Mouse (Mus musculus) kidney, embryonic 15.5 days (tissue): Measurements from ENCODE around the gene Muc5b. TPM values are rescaled to one million over a fixed set of nuclear protein-coding genes. Genes with fewer than 3 reads are reported as not detected.
"Not testable (repeated sequence)": the region's sequence is repeated elsewhere in the genome, so short reads cannot be mapped to it uniquely, and the experiment has no call there.

Source experiments
- ATAC-seq: fragments of 200-750 bp; cut with Nextera tagmentation; replicated peaks from 2 replicates; pipeline ENCODE4 v1.8.0; 2017; ENCODE audit warnings: moderate TSS enrichment; ENCODE audit not compliant: low FRiP score
- H3K27ac ChIP-seq: fragments of 300-500 bp; sonication (generic); 2 replicates; pipeline ENCODE4 v1.5.1; 2015; ENCODE audit warnings: mild to moderate bottlenecking, inconsistent platforms
- H3K27me3 ChIP-seq: fragments of 300-500 bp; sonication (generic); 2 replicates; pipeline ENCODE4 v1.6.1; 2015; ENCODE audit warnings: inconsistent platforms
- H3K36me3 ChIP-seq: fragments of 300-500 bp; sonication (generic); 2 replicates; pipeline ENCODE4 v1.6.1; 2015; ENCODE audit warnings: inconsistent platforms
- H3K4me1 ChIP-seq: fragments of 300-500 bp; sonication (generic); 2 replicates; pipeline ENCODE4 v1.6.1; 2015; ENCODE audit warnings: inconsistent platforms
- H3K4me2 ChIP-seq: fragments of 300-500 bp; sonication (generic); 2 replicates; pipeline ENCODE4 v1.6.1; 2015; ENCODE audit warnings: moderate library complexity, mild to moderate bottlenecking, inconsistent platforms
- H3K4me3 ChIP-seq: fragments of 300-500 bp; sonication (generic); replicated peaks from 2 replicates; pipeline ENCODE4 v1.5.1; 2015; ENCODE audit warnings: mild to moderate bottlenecking, inconsistent platforms
- H3K9ac ChIP-seq: fragments of 300-500 bp; sonication (generic); 2 replicates; pipeline ENCODE4 v1.6.1; 2015; ENCODE audit warnings: mild to moderate bottlenecking, inconsistent platforms
- H3K9me3 ChIP-seq: fragments of 300-500 bp; sonication (generic); replicated peaks from 2 replicates; pipeline ENCODE4 v1.6.1; 2016; ENCODE audit warnings: inconsistent platforms
- WGBS: fragments of 180-500 bp; shearing (Covaris S2); methylation state at CpG from one replicate; pipeline ENCODE4 v1.1.7; 2015; ENCODE audit warnings: mixed read lengths; 5-methylcytosine and 5-hydroxymethylcytosine counted together
- polyA plus RNA-seq: library from polyadenylated mRNA; unstranded; fragments of >200 nt; fragmentation: Nextera tagmentation; extraction: Ambion mirVana; gene quantifications from 2 replicates; pipeline ENCODE4 v1.2.1, GENCODE M21; 2015

Muc5b gene
- polyA plus RNA-seq = 0.01 and 0.03 TPM in 2 replicates

DNA sequence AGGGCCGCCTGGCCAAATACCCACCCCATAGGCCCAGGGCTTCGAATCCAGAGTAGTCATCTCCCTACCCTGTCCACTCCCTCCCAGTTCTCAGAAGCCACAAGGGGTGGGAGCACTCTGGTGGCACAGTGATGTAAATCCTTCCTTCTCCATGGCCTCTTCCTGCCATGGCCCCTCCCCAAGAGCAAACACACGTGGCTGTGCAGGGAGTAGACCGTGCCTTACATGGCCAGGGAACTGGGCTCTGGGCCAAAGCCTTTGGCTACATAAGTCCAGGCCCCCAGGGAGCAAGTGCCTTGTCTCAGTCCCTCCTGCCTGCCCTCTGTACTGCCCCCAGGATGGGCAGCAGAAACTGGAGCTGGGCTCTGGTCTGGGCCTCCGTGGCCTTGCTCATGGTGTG, at the start of gene Muc5b:
Muc5b (plus strand) TSS at position 292 of the 400 bp plus-strand sequence.
- Histone ChIP-seq H3K9me3 (no peaks in the 10 kb centered on the region), H3K27ac (no peak within 1 kb of the TSS), H3K27me3 (no peaks in the 10 kb centered on the region), H3K36me3 (no peaks in the 10 kb centered on the region), H3K4me1 (0 out of 2 replicates have a peak, but pooled peaks cover 9% of the 10 kb centered on the region), H3K4me2 (no peak within 1 kb of the TSS), H3K9ac (no peak within 1 kb of the TSS), H3K4me3 (no peak within 1 kb of the TSS)
- ATAC-seq = peak; percentile 44; the same call in 1 of the 2 replicates
- WGBS = 64% methylated on average over 5 of the region's 5 CpGs

DNA sequence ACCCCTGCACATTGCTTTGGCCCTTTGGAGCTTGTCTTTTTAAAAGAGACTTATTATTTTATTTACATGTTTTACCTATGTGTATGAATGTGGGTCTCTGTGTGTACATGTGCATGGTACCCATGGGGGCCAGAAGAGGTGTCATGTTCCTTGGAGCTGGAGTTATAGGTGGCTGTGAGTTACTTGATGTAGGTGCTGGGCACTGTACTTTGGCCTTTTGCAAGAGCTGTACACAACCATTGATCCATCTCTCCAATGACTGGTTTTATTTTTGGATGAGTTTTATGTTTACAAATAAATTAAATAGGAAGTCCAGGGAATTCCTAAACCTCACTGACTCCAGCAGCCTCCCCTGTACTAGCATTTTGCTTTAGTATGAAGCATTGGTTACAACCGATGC, 44.6 kb upstream of the Muc5b start:
- Histone ChIP-seq H3K27ac (no peak overlapping the region), H3K9ac (no peak overlapping the region), H3K4me2 (no peak overlapping the region), H3K4me3 (no peak overlapping the region), H3K27me3 (no peaks in the 10 kb centered on the region), H3K36me3 (no peaks in the 10 kb centered on the region), H3K4me1 (no peaks in the 10 kb centered on the region), H3K9me3 (peaks cover 5% of the 10 kb centered on the region)
- 94% methylated on average over 1 of the region's 1 CpGs for WGBS
- ATAC-seq = no peak

DNA sequence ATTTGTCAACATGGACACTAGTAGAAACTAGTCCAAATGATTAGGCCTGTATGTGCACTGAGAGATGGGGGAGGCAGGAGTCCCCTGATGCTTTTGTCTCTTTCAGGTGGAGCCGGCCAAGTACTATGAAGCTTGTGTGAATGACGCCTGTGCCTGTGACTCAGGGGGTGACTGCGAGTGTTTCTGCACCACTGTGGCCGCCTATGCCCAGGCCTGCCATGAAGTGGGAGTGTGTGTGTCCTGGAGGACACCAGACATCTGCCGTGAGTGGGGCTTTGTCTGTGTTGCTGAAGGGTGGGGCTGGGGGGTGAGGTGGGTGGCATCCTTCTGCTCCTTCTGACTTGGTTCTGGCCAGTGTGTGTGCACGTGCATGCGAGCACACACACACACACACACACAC, 35.7 kb upstream of the Muc5b start:
- no peak for ATAC-seq
- Histone ChIP-seq H3K4me1 (no peaks in the 10 kb centered on the region), H3K9me3 (no peaks in the 10 kb centered on the region), H3K4me2 (no peak overlapping the region), H3K36me3 (no peaks in the 10 kb centered on the region), H3K4me3 (no peak overlapping the region), H3K27ac (no peak overlapping the region), H3K27me3 (no peaks in the 10 kb centered on the region), H3K9ac (no peak overlapping the region)
- WGBS = 84% methylated on average over 7 of the region's 7 CpGs

DNA sequence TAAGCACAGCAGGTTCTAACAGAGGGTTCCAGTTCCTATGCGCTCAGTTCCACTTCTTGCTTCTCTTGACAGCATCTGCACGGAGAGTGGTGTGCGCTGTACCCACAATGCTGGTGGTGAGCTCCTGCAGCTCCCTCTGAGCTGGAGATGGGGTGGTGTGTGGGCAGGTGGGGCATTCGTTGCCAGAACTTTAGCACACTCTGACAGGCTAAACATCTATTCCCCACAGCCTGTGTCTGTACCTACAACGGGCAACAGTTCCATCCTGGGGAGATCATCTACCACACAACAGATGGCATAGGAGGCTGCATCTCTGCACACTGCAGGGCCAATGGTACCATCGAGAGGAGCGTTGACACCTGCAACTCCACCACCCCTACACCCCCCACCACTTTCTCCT, 33.5 kb upstream of the Muc5b start:
- no peak for ATAC-seq
- H3K27ac ChIP-seq = no peak overlapping the region

DNA sequence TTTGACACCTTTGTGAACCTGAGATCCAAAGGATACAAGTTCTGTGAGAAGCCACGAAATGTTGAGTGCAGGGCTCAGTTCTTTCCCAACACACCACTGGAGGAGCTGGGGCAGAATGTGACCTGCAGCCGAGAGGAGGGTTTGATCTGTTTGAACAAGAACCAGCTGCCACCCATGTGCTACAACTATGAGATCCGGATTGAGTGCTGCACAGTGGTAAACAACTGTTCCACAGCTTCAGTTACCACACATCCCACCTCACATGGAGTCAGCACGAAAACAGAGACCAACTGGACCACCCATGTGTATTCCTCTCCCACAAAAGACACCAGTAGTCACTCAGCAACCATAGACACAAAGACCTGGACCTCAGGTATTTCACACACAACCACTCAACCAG, 31.0 kb upstream of the Muc5b start:
- not testable (repeated sequence) for H3K9me3 ChIP-seq, H3K9ac ChIP-seq, H3K27ac ChIP-seq, H3K36me3 ChIP-seq, H3K4me3 ChIP-seq, H3K4me2 ChIP-seq, ATAC-seq, H3K27me3 ChIP-seq, H3K4me1 ChIP-seq
- no CpG with 5 or more reads among the region's 4 CpGs for WGBS

More for the DNA sequence above, 33.5 kb upstream of the Muc5b start:
- Histone ChIP-seq H3K9ac (no peak overlapping the region), H3K4me3 (no peak overlapping the region), H3K36me3 (no peaks in the 10 kb centered on the region), H3K27me3 (no peaks in the 10 kb centered on the region), H3K4me1 (no peaks in the 10 kb centered on the region), H3K9me3 (no peaks in the 10 kb centered on the region), H3K4me2 (no peak overlapping the region)
- 83% methylated on average over 7 of the region's 7 CpGs for WGBS

DNA sequence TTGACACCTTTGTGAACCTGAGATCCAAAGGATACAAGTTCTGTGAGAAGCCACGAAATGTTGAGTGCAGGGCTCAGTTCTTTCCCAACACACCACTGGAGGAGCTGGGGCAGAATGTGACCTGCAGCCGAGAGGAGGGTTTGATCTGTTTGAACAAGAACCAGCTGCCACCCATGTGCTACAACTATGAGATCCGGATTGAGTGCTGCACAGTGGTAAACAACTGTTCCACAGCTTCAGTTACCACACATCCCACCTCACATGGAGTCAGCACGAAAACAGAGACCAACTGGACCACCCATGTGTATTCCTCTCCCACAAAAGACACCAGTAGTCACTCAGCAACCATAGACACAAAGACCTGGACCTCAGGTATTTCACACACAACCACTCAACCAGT, 28.9 kb upstream of the Muc5b start:
- not testable (repeated sequence) for H3K9ac ChIP-seq, H3K4me1 ChIP-seq, H3K4me2 ChIP-seq, ATAC-seq, H3K27ac ChIP-seq, H3K9me3 ChIP-seq, H3K4me3 ChIP-seq, H3K36me3 ChIP-seq, H3K27me3 ChIP-seq
- WGBS = no CpG with 5 or more reads among the region's 4 CpGs

DNA sequence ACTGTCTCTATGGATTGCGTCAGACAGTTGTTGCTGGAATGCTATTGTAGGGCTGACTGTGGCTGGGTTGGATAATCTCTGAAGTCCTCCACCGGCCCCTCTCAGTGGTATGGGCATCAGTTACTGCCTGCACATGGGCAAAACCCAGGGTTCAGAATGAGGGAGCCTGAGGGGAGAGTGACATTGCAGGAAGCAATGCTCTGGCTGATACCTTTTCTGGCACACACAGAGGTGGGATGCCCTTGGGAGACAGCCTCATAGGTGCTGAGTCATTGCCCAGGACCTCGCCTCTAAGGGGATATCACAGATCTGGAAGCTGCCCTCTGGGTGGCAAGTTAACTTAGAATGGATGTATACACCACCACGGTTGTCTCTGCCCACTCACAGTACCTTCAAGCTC, 25.5 kb upstream of the Muc5b start:
- WGBS = 71% methylated on average over 4 of the region's 4 CpGs
- Histone ChIP-seq H3K4me3 (no peak overlapping the region), H3K27me3 (no peaks in the 10 kb centered on the region), H3K36me3 (no peaks in the 10 kb centered on the region), H3K9me3 (no peaks in the 10 kb centered on the region), H3K27ac (no peak overlapping the region), H3K4me1 (peaks cover 4% of the 10 kb centered on the region), H3K9ac (no peak overlapping the region), H3K4me2 (no peak overlapping the region)
- ATAC-seq = no peak

DNA sequence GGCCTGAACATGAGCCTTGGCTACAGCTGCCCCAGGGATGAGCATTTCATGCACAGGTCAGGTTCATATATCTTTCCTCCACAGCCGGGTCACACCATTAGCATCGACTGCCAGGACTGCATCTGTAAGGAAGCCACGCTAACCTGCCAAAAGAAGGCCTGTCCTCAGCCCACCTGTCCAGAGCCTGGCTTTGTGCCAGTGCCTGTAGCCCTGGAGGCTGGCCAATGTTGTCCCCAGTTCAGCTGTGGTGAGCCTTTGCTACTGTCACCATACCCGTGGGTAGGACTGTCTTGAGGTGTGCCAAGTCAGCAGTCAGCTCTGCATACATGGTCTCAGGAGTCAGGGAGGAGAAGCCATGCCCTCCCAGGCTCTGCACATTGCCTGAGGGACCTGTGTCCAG, 23.5 kb upstream of the Muc5b start:
- H3K4me1 ChIP-seq = peaks cover 4% of the 10 kb centered on the region
- H3K27me3 ChIP-seq = no peaks in the 10 kb centered on the region
- H3K4me2 ChIP-seq = no peak overlapping the region
- no peak overlapping the region for H3K9ac ChIP-seq
- no peaks in the 10 kb centered on the region for H3K36me3 ChIP-seq
- H3K27ac ChIP-seq = no peak overlapping the region
- no peak overlapping the region for H3K4me3 ChIP-seq
- ATAC-seq = no peak
- H3K9me3 ChIP-seq = no peaks in the 10 kb centered on the region
- WGBS = 77% methylated on average over 4 of the region's 4 CpGs

DNA sequence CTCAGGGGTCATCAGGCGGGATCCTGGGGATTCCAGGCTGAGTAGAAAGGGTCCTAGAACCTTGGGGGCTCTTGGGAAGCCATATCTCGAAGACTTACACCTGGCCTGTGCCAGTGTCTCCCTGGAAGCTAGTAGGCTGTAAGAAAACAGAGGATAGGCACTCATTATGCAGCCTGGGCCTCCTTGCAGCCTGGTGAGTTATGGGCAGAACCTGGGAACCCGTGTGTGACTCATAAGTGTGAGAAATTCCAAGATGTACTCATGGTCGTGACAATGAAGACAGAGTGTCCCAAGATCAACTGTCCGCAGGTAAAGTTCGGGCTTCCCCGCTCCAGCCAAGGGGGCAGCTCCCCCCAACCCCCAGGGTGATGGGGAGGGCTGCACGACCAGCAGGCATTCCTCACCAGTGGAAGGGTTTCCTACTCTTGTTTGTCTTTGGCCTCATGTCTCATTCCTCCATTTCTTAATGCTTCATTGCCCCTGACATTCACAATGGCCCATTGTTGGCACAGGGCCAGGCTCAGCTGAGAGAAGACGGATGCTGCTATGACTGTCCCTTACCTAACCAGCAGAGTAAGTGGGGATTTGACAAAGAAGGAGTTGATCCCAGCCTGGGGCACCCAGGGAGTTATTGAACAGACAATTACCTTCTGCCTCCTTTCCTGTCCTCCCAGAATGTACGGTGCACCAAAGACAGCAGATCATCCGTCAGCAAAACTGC, 21.4 kb upstream of the Muc5b start:
- Histone ChIP-seq H3K27me3 (no peaks in the 10 kb centered on the region), H3K27ac (no peak overlapping the region), H3K9ac (no peak overlapping the region), H3K4me3 (no peak overlapping the region), H3K4me2 (no peak overlapping the region), H3K36me3 (no peaks in the 10 kb centered on the region), H3K9me3 (no peaks in the 10 kb centered on the region), H3K4me1 (peaks cover 4% of the 10 kb centered on the region)
- ATAC-seq = peak; percentile 49; the same call in 1 of the 2 replicates
- WGBS = 61% methylated on average over 11 of the region's 11 CpGs

DNA sequence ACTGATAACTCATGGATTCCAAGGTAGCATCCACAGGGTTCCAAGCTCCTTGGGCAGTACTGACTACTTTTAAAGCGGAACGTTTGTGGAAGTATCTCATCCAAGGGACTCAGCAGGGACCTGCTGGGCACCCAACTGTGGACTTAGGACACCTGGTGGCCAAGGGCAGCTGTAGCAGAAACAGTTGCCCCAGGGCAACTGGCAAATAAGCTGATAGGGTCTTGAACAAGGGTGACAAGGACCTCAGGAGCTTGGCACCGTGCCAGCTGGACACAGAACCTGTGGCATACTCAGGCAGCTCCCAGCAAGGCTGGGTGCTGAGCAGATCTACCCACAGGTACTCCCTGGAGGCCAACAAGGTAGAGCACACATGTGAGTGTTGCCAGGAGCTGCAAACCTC, 20.6 kb upstream of the Muc5b start:
- H3K4me3 ChIP-seq = no peak overlapping the region
- no peaks in the 10 kb centered on the region for H3K27me3 ChIP-seq
- no peak overlapping the region for H3K9ac ChIP-seq
- 75% methylated on average over 3 of the region's 3 CpGs for WGBS
- H3K36me3 ChIP-seq = no peaks in the 10 kb centered on the region
- no peaks in the 10 kb centered on the region for H3K9me3 ChIP-seq
- no peak overlapping the region for H3K27ac ChIP-seq
- peaks cover 4% of the 10 kb centered on the region for H3K4me1 ChIP-seq
- no peak for ATAC-seq
- no peak overlapping the region for H3K4me2 ChIP-seq

DNA sequence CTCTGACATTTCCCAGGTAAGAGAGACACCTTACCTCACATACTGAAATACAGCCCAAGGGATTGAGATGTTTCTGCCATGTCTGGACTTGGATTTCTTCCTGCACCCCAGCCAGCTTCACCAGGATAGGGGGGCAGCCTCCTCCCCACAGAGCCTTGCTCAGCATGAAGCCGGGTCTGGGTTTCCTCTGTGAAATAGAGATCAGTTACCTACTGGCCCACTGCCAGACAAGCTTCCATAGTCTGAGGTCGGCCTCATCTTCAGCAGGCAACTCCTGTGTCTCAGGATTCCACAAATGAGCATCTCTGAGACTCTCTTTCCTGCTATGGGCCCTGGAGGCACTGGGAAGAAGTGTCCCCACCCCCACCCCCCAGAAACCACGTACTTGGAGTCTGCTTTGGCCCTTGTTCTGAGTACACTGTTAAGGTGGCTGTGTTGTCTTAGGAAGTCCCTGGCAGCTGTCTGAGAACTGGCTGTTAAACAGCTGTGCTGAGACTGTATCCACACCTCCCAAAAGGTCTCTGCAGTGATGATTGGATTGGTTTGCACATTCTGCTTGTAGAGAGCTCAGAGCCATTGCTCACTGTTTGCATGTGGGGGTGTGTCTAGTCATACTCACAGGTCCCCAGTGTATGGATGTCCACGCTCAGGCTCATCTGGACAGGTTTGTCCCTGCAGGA, 16.1 kb upstream of the Muc5b start:
- Histone ChIP-seq H3K4me2 (no peak overlapping the region), H3K27ac (no peak overlapping the region), H3K36me3 (no peaks in the 10 kb centered on the region), H3K9ac (no peak overlapping the region), H3K27me3 (no peaks in the 10 kb centered on the region), H3K9me3 (no peaks in the 10 kb centered on the region), H3K4me1 (peaks cover under 1% of the 10 kb centered on the region), H3K4me3 (no peak overlapping the region)
- 42% methylated on average over 4 of the region's 4 CpGs for WGBS
- no peak for ATAC-seq

DNA sequence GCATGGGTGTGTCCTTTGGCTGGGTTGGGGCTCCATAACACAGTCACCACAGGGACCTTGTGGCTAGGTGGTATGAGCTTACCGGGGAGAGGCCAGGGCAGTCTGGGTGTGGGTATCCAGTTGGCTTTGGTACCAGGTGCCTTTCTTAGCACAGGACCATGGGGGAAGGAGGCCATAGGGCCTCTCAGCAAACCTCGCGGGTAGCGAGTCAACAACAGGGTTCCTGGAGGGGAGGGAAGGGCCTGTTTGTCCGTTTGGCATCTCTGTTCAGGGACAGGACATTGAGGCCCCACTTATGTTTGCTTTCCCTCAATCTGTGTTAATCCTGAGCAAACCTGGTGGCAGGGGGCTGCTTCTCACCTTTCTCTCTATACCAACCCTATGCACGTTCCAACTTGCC, 15.2 kb upstream of the Muc5b start:
- no peaks in the 10 kb centered on the region for H3K9me3 ChIP-seq
- no peaks in the 10 kb centered on the region for H3K4me1 ChIP-seq
- WGBS = 84% methylated on average over 6 of the region's 6 CpGs
- H3K27ac ChIP-seq = no peak overlapping the region
- H3K36me3 ChIP-seq = no peaks in the 10 kb centered on the region
- H3K9ac ChIP-seq = no peak overlapping the region
- no peaks in the 10 kb centered on the region for H3K27me3 ChIP-seq
- no peak overlapping the region for H3K4me2 ChIP-seq
- no peak overlapping the region for H3K4me3 ChIP-seq
- no peak for ATAC-seq
